Mouse (Mus musculus) G1E-ER4 (cell line): ENCODE measurements around the gene Thsd4. TPM values are rescaled to one million over a fixed set of nuclear protein-coding genes. Genes with fewer than 3 reads are reported as not detected.

Experiments used
- GATA1 ChIP-seq: IDR thresholded peaks from one replicate; pipeline ENCODE4 v1.8.0; 2012; ENCODE audit warnings: low read length, inconsistent platforms
- polyA plus RNA-seq: library from polyadenylated mRNA; stranded (reverse); fragments of >175 nt; gene quantifications from 2 replicates; pipeline ENCODE4 v1.2.3, GENCODE M21; 2012

Gene Thsd4
- polyA plus RNA-seq, 1 experiment, result 13.1 TPM

GRCm38 (mm10) chr9:60311594-60312128, 210.2 kb downstream of the Thsd4 start:
- no peak for TF ChIP-seq GATA1

- no peak for TF ChIP-seq GATA1
Measured at GRCm38 (mm10) chr9:60310741-60311317, 211.0 kb downstream of the Thsd4 start.

GRCm38 (mm10) chr9:60309786-60310711, 211.8 kb downstream of the Thsd4 start:
- TF ChIP-seq GATA1, result no peak

GRCm38 (mm10) chr9:60308182-60308581, 213.7 kb downstream of the Thsd4 start:
- no peak for TF ChIP-seq GATA1

GRCm38 (mm10) chr9:60307469-60307868, 214.4 kb downstream of the Thsd4 start:
- no peak for TF ChIP-seq GATA1

GRCm38 (mm10) chr9:60306241-60306640, 215.6 kb downstream of the Thsd4 start:
- no peak for TF ChIP-seq GATA1

GRCm38 (mm10) chr9:60305204-60305840, 216.5 kb downstream of the Thsd4 start:
- no peak for TF ChIP-seq GATA1

- no peak for TF ChIP-seq GATA1
Measured at GRCm38 (mm10) chr9:60296276-60296675, 225.6 kb downstream of the Thsd4 start.

- TF ChIP-seq GATA1, result no peak
Measured at GRCm38 (mm10) chr9:60295199-60295598, 226.6 kb downstream of the Thsd4 start.

GRCm38 (mm10) chr9:60293129-60293528, 228.7 kb downstream of the Thsd4 start:
- TF ChIP-seq GATA1, result no peak

GRCm38 (mm10) chr9:60290780-60291179, 231.1 kb downstream of the Thsd4 start:
- TF ChIP-seq GATA1, result no peak

GRCm38 (mm10) chr9:60288789-60289188, 233.1 kb downstream of the Thsd4 start:
- TF ChIP-seq GATA1, result no peak

- TF ChIP-seq GATA1, result no peak
Measured at GRCm38 (mm10) chr9:60286390-60286789, 235.5 kb downstream of the Thsd4 start.

- TF ChIP-seq GATA1, result no peak
Measured at GRCm38 (mm10) chr9:60285047-60285462, 236.8 kb downstream of the Thsd4 start.

GRCm38 (mm10) chr9:60284318-60284717, 237.5 kb downstream of the Thsd4 start:
- no peak for TF ChIP-seq GATA1

- TF ChIP-seq GATA1, result no peak
Measured at GRCm38 (mm10) chr9:60283546-60283945, 238.3 kb downstream of the Thsd4 start.
